In genomic region chr13:49015366-49016306, GRCm38 (mm10) we compare ENCODE assay signal across 7 mouse cellular contexts. TPM values are rescaled to one million over a fixed set of nuclear protein-coding genes. Genes with fewer than 3 reads are reported as not detected.
DNase-seq lines count a peak whose midpoint lies in the region; ATAC-seq and TF ChIP-seq lines count a peak whose summit lies in the region.

No protein-coding gene starts in this region.

- TF ChIP-seq CTCF in Patski (IDR thresholded peaks at IDR 0.05) = no peak

- POLR2A ChIA-PET in Patski (lab: Charles Lee) = no interaction called here

- WGBS in embryonic facial prominence, embryonic 14.5 days = 3% methylated on average over 30 of the region's 30 CpGs
- 12% methylated on average over 30 of the region's 30 CpGs for WGBS in intestine, embryonic 16.5 days

- H3K9me3 ChIP-seq in embryonic facial prominence, embryonic 14.5 days (ENCODE audit: control insufficient read depth, low read length) = peaks cover 6% of the 10 kb centered on the region; the same call in 1 of the 2 replicates
- 0 out of 2 replicates have a peak, but pooled peaks cover 6% of the 10 kb centered on the region for H3K9me3 ChIP-seq in intestine, embryonic 16.5 days (ENCODE audit: control insufficient read depth, low read length)

- in situ Hi-C loops in Patski (cut with MboI; ENCODE audit: low pct_unique_long_range_greater_than_20kb) = no loop called here

- no peaks in the 10 kb centered on the region for H3K36me3 ChIP-seq in embryonic facial prominence, embryonic 14.5 days (ENCODE audit: control insufficient read depth, insufficient read depth, low read length)
- H3K36me3 ChIP-seq in intestine, embryonic 16.5 days (ENCODE audit: control insufficient read depth, insufficient read depth, low read length) = no peaks in the 10 kb centered on the region

- peak overlapping the region; percentile 90 for H3K27ac ChIP-seq in embryonic facial prominence, embryonic 14.5 days (replicated peaks; ENCODE audit: low read depth, low read length)
- H3K27ac ChIP-seq in intestine, embryonic 16.5 days (ENCODE audit: low read length) = peak overlapping the region; percentile 59

- no peak for DNase-seq in Patski (ENCODE audit: low read depth, low spot score)
- DNase-seq in embryonic facial prominence, embryonic 14.5 days (ENCODE audit: low spot score) = peak; percentile 85
- DNase-seq in lung, postnatal 14 days = peak; percentile 33
- DNase-seq in spleen, postnatal 36 days (ENCODE audit: low spot score in 2 of 2) = peak; percentile 48 to 53

- H3K27me3 ChIP-seq in Patski = no peaks in the 10 kb centered on the region
- H3K27me3 ChIP-seq in embryonic facial prominence, embryonic 14.5 days (replicated peaks; ENCODE audit: control insufficient read depth, insufficient read depth, low read length) = no peaks in the 10 kb centered on the region
- H3K27me3 ChIP-seq in intestine, embryonic 16.5 days (replicated peaks; ENCODE audit: control insufficient read depth, insufficient read depth, low read length) = no peaks in the 10 kb centered on the region

- peak overlapping the region; percentile 52 for H3K9ac ChIP-seq in embryonic facial prominence, embryonic 14.5 days (ENCODE audit: low read depth, low read length)
- peak overlapping the region; percentile 51; the same call in 1 of the 2 replicates for H3K9ac ChIP-seq in intestine, embryonic 16.5 days (ENCODE audit: low read depth, low read length)

- CTCF ChIA-PET in Patski (lab: Charles Lee) = interaction anchor here (0.7 to 2.1 kb wide), 3 partner anchors 15 to 50 kb away, joined by 3 to 8 read pairs (median 3); no protein-coding TSS in a partner anchor

- H3K4me2 ChIP-seq in embryonic facial prominence, embryonic 14.5 days (ENCODE audit: low read depth, low read length) = peak overlapping the region; percentile 64
- H3K4me2 ChIP-seq in intestine, embryonic 16.5 days (ENCODE audit: low read depth, low read length) = peak overlapping the region; percentile 61

- peaks cover 25% of the 10 kb centered on the region for H3K4me1 ChIP-seq in embryonic facial prominence, embryonic 14.5 days (ENCODE audit: control insufficient read depth, insufficient read depth, low read length)
- H3K4me1 ChIP-seq in intestine, embryonic 16.5 days (ENCODE audit: control insufficient read depth, insufficient read depth, low read length) = peaks cover 14% of the 10 kb centered on the region

- ATAC-seq in CD4-positive, CD25-positive, alpha-beta regulatory T cell, adult 4 months = peak; percentile 60
- peak; percentile 17 for ATAC-seq in Patski
- ATAC-seq in embryonic facial prominence, embryonic 14.5 days (ENCODE audit: low read depth) = peak; percentile 62
- peak; percentile 75 for ATAC-seq in intestine, embryonic 16.5 days
- no peak for ATAC-seq in erythroid progenitor cell, adult 5-6 weeks (replicated peaks; ENCODE audit: low FRiP score, poor library complexity, severe bottlenecking)

- peak overlapping the region; percentile 16 for H3K4me3 ChIP-seq in embryonic facial prominence, embryonic 14.5 days (ENCODE audit: low read depth, low read length)
- peak overlapping the region; percentile 27 for H3K4me3 ChIP-seq in intestine, embryonic 16.5 days (ENCODE audit: low read length)

RNA-seq across cellular contexts. Expression of gene Fam120a, which starts 47.8 kb away (rescaled TPM):
- polyA plus RNA-seq in CD4-positive, CD25-positive, alpha-beta regulatory T cell, adult 4 months (2017; shearing (Covaris generic)) = 10 to 100 TPM; 21.1 to 34.3 TPM
- 172 TPM for polyA plus RNA-seq in Patski (2021)
- 38.3 and 39.7 TPM in 2 replicates for polyA plus RNA-seq in embryonic facial prominence, embryonic 14.5 days (2014; fragmentation: Nextera tagmentation; extraction: Ambion mirVana)
- polyA plus RNA-seq in intestine, embryonic 16.5 days (2015; fragmentation: Nextera tagmentation; extraction: Ambion mirVana) = 25.7 and 26.0 TPM in 2 replicates
- 158 and 188 TPM in 2 replicates for total RNA-seq in erythroid progenitor cell, adult 5-6 weeks (2015; ENCODE audit: low replicate concordance)
- 102 and 103 TPM in 2 replicates for total RNA-seq in erythroid progenitor cell, adult 5-6 weeks (2017; ENCODE audit: low replicate concordance)
